Comparison of ENCODE assay signal across 9 mouse cellular contexts in genomic region chr11:66527343-66527742, GRCm38 (mm10). TPM values are rescaled to one million over a fixed set of nuclear protein-coding genes. Genes with fewer than 3 reads are reported as not detected.
DNase-seq lines count a peak whose midpoint lies in the region; ATAC-seq and TF ChIP-seq lines count a peak whose summit lies in the region.
"Had no signal": no experiment of that assay in that cellular context is flagged by ENCODE, and none has a peak within 500 bp of the region (broad histone marks: within the 10 kb centered on the region; RNA-seq: fewer than 3 reads in every experiment).

No protein-coding gene starts in this region.

- H3K27me3 ChIP-seq in limb, embryonic 11.5 days (ENCODE audit: control insufficient read depth, insufficient read depth, low read length), result peaks cover 60% of the 10 kb centered on the region
- H3K27me3 ChIP-seq in limb, embryonic 10.5 days (ENCODE audit: low read depth, poor library complexity, severe bottlenecking), result peaks cover 89% of the 10 kb centered on the region
- H3K27me3 ChIP-seq in forebrain, postnatal 0 days (ENCODE audit: insufficient read depth, low read length), result peaks cover 12% of the 10 kb centered on the region; the same call in 1 of the 2 replicates
- H3K27me3 ChIP-seq in neural tube, embryonic 13.5 days, result peaks cover 67% of the 10 kb centered on the region

- DNase-seq in cerebellum, postnatal 10 days, result peak; percentile 32 to 35
- DNase-seq in cerebellum, postnatal 25 days, result no peak
- peak; percentile 34 for DNase-seq in limb, embryonic 11.5 days (ENCODE audit: low spot score)
- no peak for DNase-seq in limb, embryonic 10.5 days (ENCODE audit: low spot score)
- DNase-seq in forebrain, postnatal 0 days, result peak; percentile 47
- DNase-seq in testis, postnatal 10 days (ENCODE audit: low spot score), result no peak
- DNase-seq in urinary bladder, postnatal 14 days (ENCODE audit: low spot score), result no peak

- TF ChIP-seq CTCF in forebrain, postnatal 0 days (IDR thresholded peaks at IDR 0.05; ENCODE audit: low read depth), result peak; percentile 47

- H3K4me2 ChIP-seq in limb, embryonic 11.5 days (ENCODE audit: low read depth, severe bottlenecking), result no peak overlapping the region
- peak overlapping the region; percentile 93 for H3K4me2 ChIP-seq in forebrain, postnatal 0 days (ENCODE audit: low read depth)
- peak overlapping the region; percentile 72 for H3K4me2 ChIP-seq in neural tube, embryonic 13.5 days

- 0 out of 2 replicates have a peak, but pooled peaks cover 3% of the 10 kb centered on the region for H3K4me1 ChIP-seq in limb, embryonic 11.5 days (ENCODE audit: control insufficient read depth, insufficient read depth, low read length)
- H3K4me1 ChIP-seq in limb, embryonic 10.5 days, result peaks cover 22% of the 10 kb centered on the region
- H3K4me1 ChIP-seq in forebrain, postnatal 0 days (ENCODE audit: insufficient read depth), result 0 out of 2 replicates have a peak, but pooled peaks cover 4% of the 10 kb centered on the region
- peaks cover 47% of the 10 kb centered on the region for H3K4me1 ChIP-seq in neural tube, embryonic 13.5 days (replicated peaks)

- under 1% methylated on average over 5 of the region's 5 CpGs for WGBS in limb, embryonic 11.5 days
- 0% methylated on average over 5 of the region's 5 CpGs for WGBS in limb, embryonic 10.5 days
- WGBS in forebrain, postnatal 0 days, result 2% methylated on average over 5 of the region's 5 CpGs
- under 1% methylated on average over 5 of the region's 5 CpGs for WGBS in neural tube, embryonic 13.5 days

- no peak overlapping the region for H3K4me3 ChIP-seq in limb, embryonic 11.5 days (ENCODE audit: low read depth, low read length)
- H3K4me3 ChIP-seq in limb, embryonic 10.5 days, result no peak overlapping the region
- no peak overlapping the region; the same call in 1 of the 2 replicates for H3K4me3 ChIP-seq in forebrain, postnatal 0 days (ENCODE audit: low read depth, low read length)
- peak overlapping the region; percentile 60 for H3K4me3 ChIP-seq in neural tube, embryonic 13.5 days

- no peak overlapping the region for H3K9ac ChIP-seq in limb, embryonic 11.5 days (ENCODE audit: low read length)
- no peak overlapping the region for H3K9ac ChIP-seq in forebrain, postnatal 0 days
- 0 out of 2 replicates have a peak overlapping the region, but pooled peaks have one; percentile 34 for H3K9ac ChIP-seq in neural tube, embryonic 13.5 days

- no peak for ATAC-seq in limb, embryonic 11.5 days (ENCODE audit: insufficient number of reproducible peaks, low FRiP score, low TSS enrichment, low read depth)
- ATAC-seq in forebrain, postnatal 0 days, result peak; percentile 42
- ATAC-seq in neural tube, embryonic 13.5 days (ENCODE audit: low read depth), result no peak

- no peaks in the 10 kb centered on the region for H3K36me3 ChIP-seq in limb, embryonic 11.5 days (ENCODE audit: control insufficient read depth, insufficient read depth, low read length)
- H3K36me3 ChIP-seq in limb, embryonic 10.5 days, result no peaks in the 10 kb centered on the region
- no peaks in the 10 kb centered on the region for H3K36me3 ChIP-seq in forebrain, postnatal 0 days (ENCODE audit: insufficient read depth)
- H3K36me3 ChIP-seq in neural tube, embryonic 13.5 days, result no peaks in the 10 kb centered on the region
- H3K36me3 ChIP-seq: limb, embryonic 15.5 days had no signal

- H3K27ac ChIP-seq in limb, embryonic 11.5 days (replicated peaks; ENCODE audit: low read depth, low read length), result no peak overlapping the region
- no peak overlapping the region for H3K27ac ChIP-seq in limb, embryonic 10.5 days
- no peak overlapping the region for H3K27ac ChIP-seq in forebrain, postnatal 0 days (ENCODE audit: low read depth, low read length)
- H3K27ac ChIP-seq in neural tube, embryonic 13.5 days (replicated peaks), result no peak overlapping the region
- H3K27ac ChIP-seq: limb, embryonic 15.5 days had no signal

- no peaks in the 10 kb centered on the region for H3K9me3 ChIP-seq in limb, embryonic 11.5 days (ENCODE audit: control insufficient read depth, low read length)
- no peaks in the 10 kb centered on the region for H3K9me3 ChIP-seq in limb, embryonic 10.5 days (replicated peaks)
- H3K9me3 ChIP-seq in forebrain, postnatal 0 days (ENCODE audit: low read length), result no peaks in the 10 kb centered on the region
- no peaks in the 10 kb centered on the region for H3K9me3 ChIP-seq in neural tube, embryonic 13.5 days
- H3K9me3 ChIP-seq: limb, embryonic 15.5 days had no signal

RNA-seq across cellular contexts. Expression of gene Shisa6, which starts 1.6 kb away (rescaled TPM):
- polyA plus RNA-seq in limb, embryonic 11.5 days (2014; fragmentation: Nextera tagmentation; extraction: Ambion mirVana), result 0.15 TPM in 1 of 2 replicates, not detected in the other
- 0.03 and 0.26 TPM in 2 replicates for polyA plus RNA-seq in limb, embryonic 10.5 days (2016; fragmentation: Nextera tagmentation; extraction: Ambion mirVana)
- total RNA-seq in forebrain, postnatal 0 days (2014; rRNA removed), result 7.0 and 10.0 TPM in 2 replicates
- polyA plus RNA-seq in forebrain, postnatal 0 days (2015; fragmentation: Nextera tagmentation; extraction: Ambion mirVana), result 2.4 and 4.0 TPM in 2 replicates
- 3.7 and 4.8 TPM in 2 replicates for polyA plus RNA-seq in neural tube, embryonic 13.5 days (2015; fragmentation: Nextera tagmentation; extraction: Ambion mirVana)

Comparison
In these comparisons a context has a peak if more than half of its experiments do, and no peak if none do; other contexts are left out.
1. DNase-seq: peak in cerebellum, postnatal 10 days (2 of 2), limb, embryonic 11.5 days (single experiment) and forebrain, postnatal 0 days (single experiment); none in cerebellum, postnatal 25 days (0 of 2), limb, embryonic 10.5 days (single experiment), testis, postnatal 10 days (single experiment) and urinary bladder, postnatal 14 days (single experiment).